Mouse (Mus musculus) liver, adult 2 months (tissue): ENCODE data around the gene Cep57l1. TPM values are rescaled to one million over a fixed set of nuclear protein-coding genes. Genes with fewer than 3 reads are reported as not detected.

Experiments used
- DNase-seq: peaks from one replicate; pipeline ENCODE4 v3.0.0-alpha.2; 2011; ENCODE audit warnings: low read depth, low spot score; ENCODE audit errors: extremely low read depth
- H3K27ac ChIP-seq: fragments of 200-500 bp; replicated peaks from 2 replicates; pipeline ENCODE4 v1.5.1; 2012; ENCODE audit warnings: low read depth, mild to moderate bottlenecking, control low read depth, inconsistent platforms, low read length; ENCODE audit not compliant: insufficient read depth
- H3K27me3 ChIP-seq: fragments of 200-500 bp; 2 replicates; pipeline ENCODE4 v1.6.1; 2012; ENCODE audit warnings: mild to moderate bottlenecking, moderate library complexity, low read length, inconsistent platforms; ENCODE audit not compliant: control insufficient read depth, insufficient read depth
- H3K36me3 ChIP-seq: fragments of 200-500 bp; 2 replicates; pipeline ENCODE4 v1.6.1; 2012; ENCODE audit warnings: low read length, inconsistent platforms; ENCODE audit not compliant: control insufficient read depth, insufficient read depth
- H3K4me1 ChIP-seq: fragments of 200-500 bp; 2 replicates; pipeline ENCODE4 v1.6.1; 2011; ENCODE audit warnings: low read length; ENCODE audit not compliant: control insufficient read depth, insufficient read depth
- H3K4me3 ChIP-seq: fragments of 200-500 bp; 2 replicates; pipeline ENCODE4 v1.5.1; 2011; ENCODE audit warnings: low read depth, mild to moderate bottlenecking, control low read depth, low read length, moderate library complexity; ENCODE audit not compliant: insufficient read depth
- H3K79me2 ChIP-seq: fragments of 200-500 bp; 2 replicates; pipeline ENCODE4 v1.6.1; 2012; ENCODE audit warnings: inconsistent platforms, mild to moderate bottlenecking, low read length, moderate library complexity; ENCODE audit not compliant: control insufficient read depth, insufficient read depth
- H3K9ac ChIP-seq: fragments of 200-500 bp; 2 replicates; pipeline ENCODE4 v1.6.1; 2012; ENCODE audit warnings: low read depth, mild to moderate bottlenecking, control low read depth, inconsistent platforms, low read length
- CTCF ChIP-seq: fragments of 200-500 bp; IDR thresholded peaks from 2 replicates; pipeline ENCODE4 v1.5.1; 2011; ENCODE audit warnings: low read depth, low read length, control low read depth
- POLR2A ChIP-seq: fragments of 200-500 bp; IDR thresholded peaks from 2 replicates; pipeline ENCODE4 v1.6.1; 2011; ENCODE audit warnings: low read length, control low read depth; ENCODE audit not compliant: insufficient read depth; ENCODE audit errors: extremely low read depth
- WGBS: fragments of 180-500 bp; shearing (Covaris S2); methylation state at CpG from one replicate; pipeline ENCODE4 v1.1.7; 2018; 5-methylcytosine and 5-hydroxymethylcytosine counted together
- polyA plus RNA-seq: library from polyadenylated mRNA; depleted of rRNA; stranded (reverse); fragments of >200 nt; gene quantifications from 2 replicates; pipeline ENCODE4 v1.2.3, GENCODE M21; 2012; rRNA removed
- total RNA-seq: library from RNA; depleted of rRNA; stranded (reverse); fragments of >200 nt; gene quantifications from 2 replicates; pipeline ENCODE4 v1.2.3, GENCODE M21; 2014; rRNA removed

Gene Cep57l1
- total and polyA plus RNA-seq, 2 experiments = 0.82 to 9.2 TPM

DNA sequence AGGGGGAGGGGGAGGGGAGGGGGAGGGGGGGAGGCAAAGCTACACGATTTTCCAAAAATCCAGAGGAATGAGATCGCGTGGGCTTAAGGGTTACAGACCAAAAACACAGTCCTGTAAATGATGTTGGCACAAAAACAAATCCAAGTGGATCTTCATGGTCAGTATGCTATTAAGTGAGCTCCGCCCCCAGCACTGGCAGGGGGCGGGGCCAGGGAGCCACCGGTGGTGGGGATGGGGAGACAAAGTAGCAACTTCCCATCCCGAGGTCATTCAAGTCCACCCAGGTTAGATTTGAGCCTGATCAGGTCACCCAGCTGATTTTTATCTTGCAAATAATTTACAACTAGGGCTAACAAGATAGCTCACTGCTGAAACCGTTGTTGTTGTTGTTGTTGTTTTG, 132.3 kb downstream of the Cep57l1 start:
- WGBS = 49% methylated on average over 8 of the region's 8 CpGs
- TF ChIP-seq CTCF (no peak), POLR2A (no peak)
- H3K4me3 ChIP-seq = no peak overlapping the region

GRCm38 (mm10) chr10:41676661-41677061, 133.0 kb downstream of the Cep57l1 start:
- no peak overlapping the region for H3K27ac ChIP-seq
- H3K36me3 ChIP-seq = no peaks in the 10 kb centered on the region
- H3K27me3 ChIP-seq = no peaks in the 10 kb centered on the region
- no peak overlapping the region for H3K4me3 ChIP-seq
- peaks cover 5% of the 10 kb centered on the region for H3K4me1 ChIP-seq
- H3K79me2 ChIP-seq = no peaks in the 10 kb centered on the region
- WGBS = 42% methylated on average over 6 of the region's 6 CpGs
- no peak overlapping the region for H3K9ac ChIP-seq
- TF ChIP-seq POLR2A (no peak), CTCF (no peak)
- DNase-seq = peak; percentile 76

More for the DNA sequence above, 132.3 kb downstream of the Cep57l1 start:
- no peaks in the 10 kb centered on the region for H3K36me3 ChIP-seq
- no peak overlapping the region for H3K27ac ChIP-seq
- H3K4me1 ChIP-seq = peaks cover 5% of the 10 kb centered on the region
- H3K27me3 ChIP-seq = no peaks in the 10 kb centered on the region
- peak; percentile 22 for DNase-seq
- no peak overlapping the region for H3K9ac ChIP-seq
- no peaks in the 10 kb centered on the region for H3K79me2 ChIP-seq

DNA sequence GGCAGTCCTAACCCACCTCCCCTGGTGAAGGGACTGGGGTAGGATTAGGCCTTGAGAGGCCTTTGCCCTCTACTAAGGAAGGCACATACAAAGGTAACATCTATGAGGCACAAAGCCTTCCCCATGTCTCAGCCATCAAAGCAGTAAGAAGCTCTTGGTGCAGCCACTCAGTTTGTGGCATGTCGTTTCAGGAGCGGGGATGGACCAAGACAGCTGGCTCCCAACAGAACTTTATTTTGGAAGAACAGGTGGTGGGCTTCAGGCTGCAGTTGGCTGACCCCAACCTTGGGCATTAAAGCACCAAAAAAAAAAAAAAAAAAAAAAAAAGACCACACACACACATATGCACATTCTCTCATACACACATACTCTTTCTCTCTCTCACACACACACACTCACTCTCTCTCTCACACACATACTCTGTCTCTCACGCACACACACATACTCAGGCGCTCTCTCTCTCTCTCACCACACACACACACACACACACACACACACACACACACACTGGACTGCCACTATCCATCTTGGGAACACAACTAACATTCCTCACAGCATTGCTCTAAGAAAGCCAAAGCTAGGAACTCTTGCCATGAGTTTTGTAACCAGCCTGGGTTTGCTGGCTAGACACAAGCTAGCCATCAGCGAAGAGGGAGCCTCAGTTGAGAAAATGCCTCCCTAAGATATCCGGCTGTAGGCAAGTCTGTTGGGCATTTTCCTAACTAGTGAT, 133.7 kb downstream of the Cep57l1 start:
- no peak for DNase-seq
- Histone ChIP-seq H3K4me1 (peaks cover 5% of the 10 kb centered on the region), H3K27ac (no peak overlapping the region), H3K27me3 (no peaks in the 10 kb centered on the region), H3K79me2 (no peaks in the 10 kb centered on the region), H3K4me3 (no peak overlapping the region), H3K9ac (no peak overlapping the region), H3K36me3 (no peaks in the 10 kb centered on the region)
- 86% methylated on average over 6 of the region's 6 CpGs for WGBS
- TF ChIP-seq CTCF (no peak), POLR2A (no peak)

DNA sequence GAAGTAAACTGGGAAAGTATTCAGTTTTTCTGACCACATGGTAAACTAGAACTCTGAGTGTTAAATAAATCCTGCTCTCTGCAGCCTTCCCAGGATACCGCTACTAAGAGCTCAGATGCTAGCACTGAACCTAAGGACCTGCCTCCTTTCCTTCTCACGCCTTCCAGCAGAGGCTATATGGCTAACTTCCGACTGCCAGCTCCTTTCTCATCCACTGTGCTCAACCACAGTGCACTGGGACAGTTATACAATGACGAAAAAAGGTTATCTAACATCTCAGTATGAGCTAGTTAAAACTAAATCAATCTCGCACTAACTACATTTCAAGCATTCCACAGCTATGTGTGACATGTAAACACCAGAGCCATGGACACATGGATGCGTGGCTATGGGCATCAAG, 134.4 kb downstream of the Cep57l1 start:
- H3K27ac ChIP-seq = no peak overlapping the region
- H3K27me3 ChIP-seq = no peaks in the 10 kb centered on the region
- H3K79me2 ChIP-seq = no peaks in the 10 kb centered on the region
- peaks cover 5% of the 10 kb centered on the region for H3K4me1 ChIP-seq
- no peak for TF ChIP-seq CTCF
- TF ChIP-seq POLR2A = no peak
- H3K4me3 ChIP-seq = no peak overlapping the region
- no peaks in the 10 kb centered on the region for H3K36me3 ChIP-seq
- DNase-seq = no peak
- WGBS = 88% methylated on average over 6 of the region's 6 CpGs
- H3K9ac ChIP-seq = no peak overlapping the region

- peaks cover 5% of the 10 kb centered on the region for H3K4me1 ChIP-seq
- no peaks in the 10 kb centered on the region for H3K27me3 ChIP-seq
- WGBS = 77% methylated on average over 3 of the region's 3 CpGs
- H3K36me3 ChIP-seq = no peaks in the 10 kb centered on the region
- no peak for DNase-seq
- no peak overlapping the region for H3K4me3 ChIP-seq
- H3K27ac ChIP-seq = no peak overlapping the region
- H3K79me2 ChIP-seq = no peaks in the 10 kb centered on the region
- TF ChIP-seq CTCF (no peak), POLR2A (no peak)
- no peak overlapping the region for H3K9ac ChIP-seq
Measured at GRCm38 (mm10) chr10:41674362-41674761, 135.3 kb downstream of the Cep57l1 start.

GRCm38 (mm10) chr10:41670196-41670595, 139.5 kb downstream of the Cep57l1 start:
- no peak overlapping the region for H3K4me3 ChIP-seq
- TF ChIP-seq POLR2A = no peak
- TF ChIP-seq CTCF = no peak
- H3K79me2 ChIP-seq = no peaks in the 10 kb centered on the region
- WGBS = 88% methylated on average over 5 of the region's 5 CpGs
- no peak for DNase-seq
- no peaks in the 10 kb centered on the region for H3K36me3 ChIP-seq
- no peak overlapping the region for H3K27ac ChIP-seq
- H3K4me1 ChIP-seq = no peaks in the 10 kb centered on the region
- no peak overlapping the region for H3K9ac ChIP-seq
- no peaks in the 10 kb centered on the region for H3K27me3 ChIP-seq

Other genes with a start within 250 kb of the Cep57l1 start
- gene Ccdc162, start 93.2 kb downstream of the Cep57l1 start, total RNA-seq = 7.9 and 10.3 TPM in 2 replicates
- 6.0 and 7.1 TPM in 2 replicates for gene Ccdc162, start 93.2 kb downstream of the Cep57l1 start, polyA plus RNA-seq
- gene Sesn1, start 64 bp upstream of the Cep57l1 start, total RNA-seq = 19.9 and 24.6 TPM in 2 replicates
- 5.2 and 5.7 TPM in 2 replicates for gene Sesn1, start 64 bp upstream of the Cep57l1 start, polyA plus RNA-seq
- gene Armc2, start 208.6 kb upstream of the Cep57l1 start, total RNA-seq = 0.09 and 0.13 TPM in 2 replicates
- not detected in 2 replicates for gene Armc2, start 208.6 kb upstream of the Cep57l1 start, polyA plus RNA-seq